Mouse (Mus musculus) liver, embryonic 11.5 days (tissue): ENCODE data around the gene Enam. TPM values are rescaled to one million over a fixed set of nuclear protein-coding genes. Genes with fewer than 3 reads are reported as not detected.
"Not testable (repeated sequence)": the region's sequence is repeated elsewhere in the genome, so short reads cannot be mapped to it uniquely, and the experiment has no call there.

Experiments
- ATAC-seq: fragments of 200-750 bp; cut with Nextera tagmentation; replicated peaks from 2 replicates; pipeline ENCODE4 v1.8.0; 2017; ENCODE audit warnings: moderate number of reproducible peaks, mild to moderate bottlenecking, moderate TSS enrichment, moderate library complexity; ENCODE audit not compliant: low FRiP score
- DNase-seq: peaks from one replicate; pipeline ENCODE4 v3.0.0-alpha.2; 2017; ENCODE audit warnings: low spot score
- H3K27ac ChIP-seq: fragments of 300-500 bp; sonication (generic); 2 replicates; pipeline ENCODE4 v1.5.1; 2014; ENCODE audit warnings: mild to moderate bottlenecking, low read depth, low read length, control low read depth
- H3K27me3 ChIP-seq: fragments of 300-500 bp; sonication (generic); replicated peaks from 2 replicates; pipeline ENCODE4 v1.6.1; 2014; ENCODE audit warnings: low read length, mixed read lengths; ENCODE audit not compliant: control insufficient read depth, insufficient read depth
- H3K36me3 ChIP-seq: fragments of 300-500 bp; sonication (generic); 2 replicates; pipeline ENCODE4 v1.6.1; 2014; ENCODE audit warnings: mild to moderate bottlenecking, low read length, moderate library complexity, mixed read lengths; ENCODE audit not compliant: control insufficient read depth, insufficient read depth
- H3K4me1 ChIP-seq: fragments of 300-500 bp; sonication (generic); replicated peaks from 2 replicates; pipeline ENCODE4 v1.6.1; 2014; ENCODE audit warnings: low read length, mixed read lengths; ENCODE audit not compliant: control insufficient read depth, insufficient read depth
- H3K4me2 ChIP-seq: fragments of 300-500 bp; sonication (generic); 2 replicates; pipeline ENCODE4 v1.6.1; 2014; ENCODE audit warnings: mild to moderate bottlenecking, control low read depth, moderate library complexity
- H3K4me3 ChIP-seq: fragments of 300-500 bp; sonication (generic); 2 replicates; pipeline ENCODE4 v1.5.1; 2014; ENCODE audit warnings: low read depth, low read length, control low read depth
- H3K9ac ChIP-seq: fragments of 300-500 bp; sonication (generic); 2 replicates; pipeline ENCODE4 v1.6.1; 2014; ENCODE audit warnings: low read depth, low read length, control low read depth
- H3K9me3 ChIP-seq: fragments of 300-500 bp; sonication (generic); 2 replicates; pipeline ENCODE4 v1.6.1; 2016; ENCODE audit warnings: low read length, inconsistent platforms, mixed read lengths; ENCODE audit not compliant: control insufficient read depth
- WGBS: fragments of 180-500 bp; shearing (Covaris S2); extraction: QIAGEN DNeasy Blood & Tissue Kit; methylation state at CpG from one replicate; pipeline ENCODE4 v1.1.7; 2014; 5-methylcytosine and 5-hydroxymethylcytosine counted together
- polyA plus RNA-seq: library from polyadenylated mRNA; unstranded; fragments of >200 nt; fragmentation: Nextera tagmentation; extraction: Ambion mirVana; gene quantifications from 2 replicates; pipeline ENCODE4 v1.2.1, GENCODE M21; 2014

The Enam gene
- polyA plus RNA-seq, 1 experiment from 2014 or later = not detected

DNA sequence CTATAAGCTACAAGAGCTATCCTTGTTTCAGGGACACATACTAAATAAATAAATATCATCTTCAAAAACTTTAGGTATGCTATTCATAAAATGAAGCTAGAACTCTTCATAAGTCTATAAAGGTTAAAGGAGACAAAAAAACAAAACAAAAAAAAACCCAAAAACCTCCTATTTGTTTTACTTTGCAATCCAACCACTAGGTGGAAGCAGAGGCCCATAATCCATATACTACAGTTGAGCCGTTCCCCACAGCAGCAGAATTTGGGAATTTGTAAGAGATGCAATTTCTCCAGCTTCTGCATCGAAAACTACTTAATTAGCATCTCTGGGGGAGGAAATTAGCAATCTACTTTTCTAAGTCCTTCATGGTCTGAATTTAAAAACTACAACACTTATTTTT, 31.5 kb downstream of the Enam start:
- WGBS = 5% methylated on average over 2 of the region's 2 CpGs
- no peak overlapping the region for H3K4me2 ChIP-seq
- H3K27me3 ChIP-seq = no peaks in the 10 kb centered on the region
- no peak for ATAC-seq
- H3K27ac ChIP-seq = no peak overlapping the region
- no peaks in the 10 kb centered on the region for H3K9me3 ChIP-seq
- no peaks in the 10 kb centered on the region for H3K4me1 ChIP-seq
- no peak overlapping the region for H3K4me3 ChIP-seq
- DNase-seq = no peak
- H3K36me3 ChIP-seq = no peaks in the 10 kb centered on the region
- no peak overlapping the region for H3K9ac ChIP-seq

DNA sequence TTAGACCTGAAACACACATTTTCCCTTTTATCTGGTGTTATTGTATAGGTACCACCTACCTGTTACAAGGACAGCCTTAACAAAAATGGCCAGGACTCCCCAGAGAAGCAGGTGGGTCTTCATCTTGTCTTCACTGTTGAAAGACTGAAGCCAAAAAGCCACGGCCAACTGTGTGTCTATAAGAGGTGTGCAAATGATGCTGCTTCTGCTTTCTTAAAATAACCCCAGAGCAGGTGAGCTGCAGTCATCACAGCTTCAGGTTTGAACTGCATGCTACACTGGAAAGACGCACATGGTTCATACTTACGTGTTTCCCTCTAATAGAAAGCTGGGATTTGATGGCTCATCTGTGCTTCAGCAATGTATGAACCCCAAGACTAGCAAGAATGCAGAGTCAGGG, 39.9 kb downstream of the Enam start, which contains the start of gene Jchain:
Gene Jchain, minus strand, starts transcription at position 235 of the 400 bp plus-strand sequence.
- 76% methylated on average over 3 of the region's 3 CpGs for WGBS
- Histone ChIP-seq H3K4me2 (no peak within 1 kb of the TSS), H3K27ac (no peak within 1 kb of the TSS), H3K27me3 (no peaks in the 10 kb centered on the region), H3K4me3 (no peak within 1 kb of the TSS), H3K36me3 (no peaks in the 10 kb centered on the region), H3K4me1 (no peaks in the 10 kb centered on the region), H3K9ac (no peak within 1 kb of the TSS), H3K9me3 (no peaks in the 10 kb centered on the region)
- DNase-seq (no peak), ATAC-seq (no peak)

DNA sequence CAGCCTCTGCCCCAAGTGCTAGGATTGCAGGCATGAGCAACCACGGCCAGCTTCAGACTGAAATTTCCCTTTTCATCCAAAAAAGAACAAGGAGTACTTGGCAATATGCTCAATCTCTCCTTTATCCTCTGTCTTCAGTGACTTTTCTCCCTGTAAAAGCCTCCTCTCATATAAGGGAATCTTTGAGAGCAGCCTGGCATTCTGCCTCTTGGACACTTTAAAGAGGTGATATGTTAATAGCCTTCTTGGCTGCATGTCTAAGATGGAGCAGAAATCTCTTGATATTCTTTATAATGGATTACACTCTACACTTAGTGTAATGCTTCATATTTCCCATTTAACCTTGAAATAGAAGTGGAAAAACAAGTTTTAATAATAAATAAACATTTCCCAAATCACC, 43.1 kb downstream of the Enam start:
- Histone ChIP-seq H3K9ac (no peak overlapping the region), H3K4me3 (no peak overlapping the region), H3K36me3 (no peaks in the 10 kb centered on the region), H3K9me3 (no peaks in the 10 kb centered on the region), H3K27ac (no peak overlapping the region), H3K4me2 (no peak overlapping the region), H3K27me3 (no peaks in the 10 kb centered on the region), H3K4me1 (no peaks in the 10 kb centered on the region)
- 50% methylated on average over 1 of the region's 1 CpGs for whole genome bisulfite sequencing
- ATAC-seq (no peak), DNase-seq (no peak)

DNA sequence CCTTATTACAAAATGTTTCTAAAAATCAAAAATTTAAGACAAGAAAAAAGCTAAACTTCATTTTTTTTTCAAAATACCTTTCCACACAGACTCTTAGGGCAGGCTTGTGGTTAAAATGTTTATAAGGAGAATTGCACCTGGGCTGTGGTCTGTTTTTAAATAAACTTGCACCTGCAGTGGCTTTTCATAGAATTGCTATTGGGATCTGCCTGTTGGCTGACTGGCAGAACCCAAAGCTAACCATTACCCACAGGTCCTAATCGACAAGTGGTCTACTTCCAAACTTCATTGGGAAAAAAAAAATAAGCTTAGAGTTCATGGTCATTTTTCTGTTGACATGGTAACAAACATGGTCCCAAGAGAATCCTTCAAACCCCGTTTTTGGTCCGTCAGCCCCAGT, 46.9 kb downstream of the Enam start:
- Histone ChIP-seq H3K4me2 (no peak overlapping the region), H3K4me3 (no peak overlapping the region), H3K27me3 (no peaks in the 10 kb centered on the region), H3K27ac (no peak overlapping the region), H3K9me3 (no peaks in the 10 kb centered on the region), H3K9ac (no peak overlapping the region), H3K36me3 (no peaks in the 10 kb centered on the region), H3K4me1 (no peaks in the 10 kb centered on the region)
- 66% methylated on average over 3 of the region's 3 CpGs for WGBS
- ATAC-seq = no peak
- no peak for DNase-seq

DNA sequence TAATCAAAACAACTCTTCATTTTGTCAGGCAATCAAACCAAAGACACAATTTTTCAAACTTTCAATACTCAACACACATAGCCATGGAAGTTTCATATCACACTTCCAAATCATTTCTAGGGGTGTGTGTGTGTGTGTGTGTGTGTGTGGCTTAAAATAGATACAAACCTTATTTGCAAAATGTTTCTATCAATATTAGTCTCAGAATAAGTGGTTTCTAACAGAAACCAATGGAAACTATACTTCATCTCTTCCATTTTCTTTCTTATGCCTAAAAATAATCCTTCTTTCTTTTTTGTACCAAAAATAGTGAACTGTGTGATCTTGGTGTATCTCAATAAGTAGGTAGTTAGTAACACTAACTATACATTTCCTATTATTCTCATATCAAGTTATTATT, 53.1 kb downstream of the Enam start:
- DNase-seq (no peak), ATAC-seq (no peak)
- H3K4me2 ChIP-seq = no peak overlapping the region

DNA sequence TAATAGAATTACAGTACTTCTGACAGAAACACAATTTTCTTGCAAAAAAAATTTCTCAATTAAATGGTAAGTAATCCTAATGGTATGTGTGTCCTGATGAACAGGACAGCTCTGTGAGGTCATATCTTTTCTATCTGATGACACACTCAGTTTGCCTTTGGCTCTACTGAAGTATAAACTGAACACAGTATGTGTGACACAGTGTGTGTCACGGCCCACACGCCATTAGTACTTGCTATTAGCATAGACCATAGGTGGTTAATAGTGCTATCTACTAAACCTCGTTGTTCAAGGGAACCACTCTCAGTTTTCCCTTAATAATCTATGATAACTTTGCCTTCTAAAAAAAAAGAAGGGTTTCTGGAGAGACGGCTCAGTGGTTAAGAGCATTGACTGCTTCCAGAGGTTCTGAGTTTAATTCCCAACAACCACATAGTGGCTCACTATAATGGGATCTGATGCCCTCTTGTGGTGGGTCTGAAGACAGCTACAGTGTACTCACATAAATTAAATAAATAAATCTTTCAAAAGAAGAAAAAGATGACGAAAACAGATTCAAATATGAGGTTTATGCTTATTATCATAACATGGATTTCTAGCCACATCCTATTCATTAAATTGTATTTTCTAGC, 55.0 kb downstream of the Enam start:
- 58% methylated on average over 5 of the region's 5 CpGs for WGBS
- Histone ChIP-seq H3K36me3 (no peaks in the 10 kb centered on the region), H3K9me3 (no peaks in the 10 kb centered on the region), H3K27ac (no peak overlapping the region), H3K9ac (no peak overlapping the region), H3K27me3 (no peaks in the 10 kb centered on the region), H3K4me2 (no peak overlapping the region), H3K4me1 (no peaks in the 10 kb centered on the region), H3K4me3 (no peak overlapping the region)
- no peak for DNase-seq
- peak; percentile 68 for ATAC-seq

More for the DNA sequence above, 53.1 kb downstream of the Enam start:
- Histone ChIP-seq H3K9me3 (no peaks in the 10 kb centered on the region), H3K36me3 (no peaks in the 10 kb centered on the region), H3K4me1 (no peaks in the 10 kb centered on the region), H3K27ac (no peak overlapping the region), H3K9ac (no peak overlapping the region), H3K4me3 (no peak overlapping the region), H3K27me3 (no peaks in the 10 kb centered on the region)

DNA sequence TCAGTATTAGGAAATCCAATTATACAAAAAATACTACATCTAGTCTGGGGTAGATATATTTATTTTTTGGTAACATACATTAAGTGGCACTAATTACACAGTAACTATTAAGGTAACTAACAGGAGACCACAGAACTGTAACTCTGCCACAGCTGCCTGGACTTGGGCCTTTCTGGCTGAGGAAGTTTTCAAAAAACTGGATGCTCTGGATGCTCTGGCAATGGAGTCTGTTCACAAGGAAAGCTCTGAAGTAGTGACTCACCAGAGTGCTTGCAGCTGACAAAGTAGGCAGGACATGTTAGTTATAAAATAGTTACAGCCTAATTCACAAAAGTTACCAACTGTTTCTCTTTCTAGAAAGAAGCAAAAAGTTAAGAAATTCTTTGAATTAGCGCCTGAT, 56.6 kb downstream of the Enam start:
- H3K36me3 ChIP-seq, H3K4me2 ChIP-seq, H3K27me3 ChIP-seq, H3K9me3 ChIP-seq, H3K4me1 ChIP-seq, ATAC-seq, H3K9ac ChIP-seq, DNase-seq, H3K27ac ChIP-seq, H3K4me3 ChIP-seq: not testable (repeated sequence)
- 69% methylated on average over 1 of the region's 1 CpGs for WGBS

DNA sequence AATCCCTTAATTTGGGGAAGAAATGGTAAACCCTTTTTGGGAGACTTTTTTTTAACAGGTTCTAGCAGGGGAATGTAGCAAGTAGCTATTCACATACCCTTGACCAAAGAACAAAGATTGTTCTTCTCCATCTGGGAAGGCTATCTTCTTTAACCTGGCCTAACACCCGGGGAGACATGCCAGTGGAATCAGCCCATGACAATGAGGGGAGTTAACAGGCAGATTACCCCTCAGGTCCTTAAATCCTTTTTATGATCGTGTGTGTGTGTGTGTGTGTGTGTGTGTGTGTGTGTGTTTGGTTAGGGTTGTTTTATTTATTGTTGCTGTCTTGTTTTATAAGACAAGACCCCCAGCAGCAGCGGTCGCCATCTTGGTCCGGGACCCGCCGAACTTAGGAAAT, 57.8 kb downstream of the Enam start:
- ATAC-seq = no peak

DNA sequence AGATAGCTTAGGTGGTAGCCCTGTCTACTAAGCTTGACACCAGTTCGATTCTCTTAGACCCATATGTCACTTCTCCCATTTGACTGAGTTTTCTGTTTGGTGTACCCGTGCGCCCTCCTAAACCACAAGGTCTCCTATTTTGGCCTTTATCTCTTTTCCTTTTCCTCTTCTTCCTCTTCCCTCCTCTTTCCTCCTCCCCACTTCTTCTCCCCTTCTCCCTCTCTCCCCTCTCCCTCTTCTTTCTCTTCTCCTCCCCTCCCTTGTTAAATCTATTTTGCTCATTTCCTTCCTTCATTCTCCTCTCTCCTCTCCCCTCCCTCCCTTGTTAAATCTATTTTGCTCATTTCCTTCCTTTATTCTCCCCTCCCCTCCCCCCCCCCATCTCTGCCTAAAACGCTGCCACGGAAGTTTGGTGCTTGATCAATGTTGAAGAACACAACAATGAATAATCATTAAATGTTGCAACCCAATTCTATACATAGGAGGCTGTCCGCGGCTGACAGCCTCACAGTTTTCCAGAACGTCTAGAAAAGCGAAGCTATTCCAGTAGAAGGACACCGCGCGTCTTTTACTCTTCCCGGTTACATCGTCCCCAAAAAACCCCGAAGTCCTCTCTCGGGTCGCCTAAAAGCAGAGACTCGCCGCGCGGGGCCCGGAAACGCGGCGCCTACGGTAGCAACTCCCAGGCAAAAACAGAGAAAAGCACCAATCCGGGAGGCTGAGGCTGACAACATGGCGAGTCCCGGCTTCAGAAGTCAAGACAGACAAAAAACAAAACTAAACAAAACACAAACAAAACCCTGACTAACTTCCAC, 65.7 kb downstream of the Enam start:
- no peaks in the 10 kb centered on the region for H3K9me3 ChIP-seq
- ATAC-seq (peak; percentile 59), DNase-seq (no peak)
- H3K4me1 ChIP-seq = peaks cover 14% of the 10 kb centered on the region
- peak overlapping the region; percentile 86 for H3K9ac ChIP-seq
- no peaks in the 10 kb centered on the region for H3K27me3 ChIP-seq
- peak overlapping the region; percentile 91 for H3K27ac ChIP-seq
- 4% methylated on average over 29 of the region's 29 CpGs for WGBS
- H3K4me3 ChIP-seq = peak overlapping the region; percentile 83
- 0 out of 2 replicates have a peak, but pooled peaks cover 3% of the 10 kb centered on the region for H3K36me3 ChIP-seq
- peak overlapping the region; percentile 76 for H3K4me2 ChIP-seq

More for the DNA sequence above, 57.8 kb downstream of the Enam start:
- no peak for DNase-seq
- Histone ChIP-seq H3K4me2 (no peak overlapping the region), H3K9me3 (no peaks in the 10 kb centered on the region), H3K4me1 (no peaks in the 10 kb centered on the region), H3K36me3 (no peaks in the 10 kb centered on the region), H3K9ac (no peak overlapping the region), H3K27ac (no peak overlapping the region), H3K4me3 (no peak overlapping the region), H3K27me3 (no peaks in the 10 kb centered on the region)
- WGBS = 78% methylated on average over 7 of the region's 7 CpGs
